Mouse (Mus musculus): ENCODE measurements at regions not wholly inside any gene's neighbourhood (a gene's known extent, or its start where the extent isn't known, plus 50 kb on each side); places are given as distances from the start of the nearest gene placed in this dataset.
"Not testable (repeated sequence)": the region's sequence is repeated elsewhere in the genome, so short reads cannot be mapped to it uniquely, and the experiment has no call there.

DNA sequence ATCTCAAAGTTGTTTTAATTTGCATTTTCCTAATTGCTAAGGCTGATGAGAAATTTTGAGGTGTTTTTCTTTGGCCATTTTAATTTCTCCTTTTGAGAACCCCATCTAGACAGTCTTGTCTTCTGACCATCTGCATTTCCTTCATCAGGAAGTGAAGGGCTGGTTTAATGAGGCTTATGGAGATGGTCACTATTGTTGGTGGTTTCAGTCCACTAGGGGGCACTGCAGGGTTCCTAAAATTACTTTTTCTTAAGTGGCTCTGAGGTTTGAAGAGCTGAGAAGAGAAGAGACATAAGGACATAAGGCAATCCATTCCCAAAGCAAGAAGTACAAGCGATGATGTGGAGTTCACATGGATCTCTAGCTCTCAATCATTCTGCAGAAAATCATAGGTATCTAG, 805.6 kb upstream of the Olfr1507 start:
- DNase-seq, result not testable (repeated sequence)

GRCm38 (mm10) chr14:53299735-53300134, 804.2 kb upstream of the Olfr1507 start:
- not testable (repeated sequence) for DNase-seq

DNA sequence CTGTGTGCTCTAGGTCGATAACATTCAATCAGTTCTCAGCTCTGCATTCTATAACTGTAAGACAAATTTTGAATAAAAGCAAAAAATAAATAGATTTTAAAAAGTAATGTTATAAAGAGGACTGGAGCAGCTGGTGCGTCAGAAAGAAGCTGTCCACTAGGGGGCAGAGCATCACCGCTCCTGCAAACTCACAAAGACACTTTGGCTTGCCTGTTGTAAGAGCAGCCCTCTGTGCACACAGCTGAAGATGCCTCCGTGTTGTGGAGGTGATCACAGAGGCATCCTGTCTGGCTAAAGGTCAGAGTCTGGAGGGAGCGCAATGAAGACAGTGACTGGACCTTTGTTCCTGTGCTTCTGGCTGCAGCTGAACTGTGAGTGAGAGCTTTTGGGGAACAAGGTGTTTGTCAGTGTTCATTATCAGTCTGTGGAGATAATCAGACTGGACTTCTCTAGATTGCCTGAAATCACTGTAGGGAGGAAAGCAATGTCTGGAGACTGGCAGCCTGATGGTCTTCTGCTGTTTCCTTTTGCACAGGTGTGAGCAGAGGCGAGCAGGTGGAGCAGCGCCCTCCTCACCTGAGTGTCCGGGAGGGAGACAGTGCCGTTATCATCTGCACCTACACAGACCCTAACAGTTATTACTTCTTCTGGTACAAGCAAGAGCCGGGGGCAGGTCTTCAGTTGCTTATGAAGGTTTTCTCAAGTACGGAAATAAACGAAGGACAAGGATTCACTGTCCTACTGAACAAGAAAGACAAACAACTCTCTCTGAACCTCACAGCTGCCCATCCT, 788.0 kb upstream of the Olfr1507 start:
- not testable (repeated sequence) for DNase-seq

DNA sequence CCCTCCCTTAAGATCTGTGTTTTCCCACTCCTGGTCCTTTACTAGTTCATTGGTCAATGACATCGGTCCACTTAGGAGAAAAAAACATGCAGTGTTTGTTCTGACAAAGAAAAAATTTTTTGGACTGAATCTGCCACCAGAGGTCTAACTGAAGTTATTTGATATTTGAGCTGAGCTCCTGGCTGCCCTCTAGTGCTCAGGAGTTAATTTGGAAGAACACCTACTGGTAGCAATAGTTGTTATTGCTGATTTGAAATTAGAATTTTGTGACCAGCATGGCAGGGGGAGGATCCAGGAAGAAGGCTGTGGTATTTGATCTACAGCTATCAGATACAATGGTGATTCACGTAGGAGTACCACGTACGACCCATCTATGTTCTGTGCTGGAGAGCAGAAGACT, 777.7 kb upstream of the Olfr1507 start:
- DNase-seq, result not testable (repeated sequence)

GRCm38 (mm10) chr14:53267693-53268092, 772.1 kb upstream of the Olfr1507 start:
- DNase-seq, result not testable (repeated sequence)

GRCm38 (mm10) chr14:53255962-53256361, 760.4 kb upstream of the Olfr1507 start:
- DNase-seq, result not testable (repeated sequence)

GRCm38 (mm10) chr14:53253470-53253869, 757.9 kb upstream of the Olfr1507 start:
- not testable (repeated sequence) for DNase-seq

DNA sequence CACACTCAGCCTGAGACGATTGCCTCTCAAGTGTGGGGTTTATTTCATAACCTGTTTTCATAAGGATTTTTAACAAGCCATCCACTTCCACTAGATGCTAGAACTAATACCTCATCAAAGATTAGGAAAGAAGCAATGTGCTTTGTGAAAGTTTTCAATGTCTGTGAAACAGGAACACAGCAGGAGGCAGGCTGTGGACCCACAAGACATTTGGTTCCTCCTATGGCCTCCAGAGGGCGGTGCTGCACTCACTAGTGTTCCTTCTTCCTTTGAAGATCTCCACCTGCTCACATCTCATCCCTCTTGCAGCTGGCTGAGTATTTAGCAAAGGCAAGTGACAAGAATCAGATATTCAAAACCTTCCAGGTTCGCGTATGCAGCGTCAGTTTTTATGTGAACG, 735.6 kb upstream of the Olfr1507 start:
- not testable (repeated sequence) for DNase-seq

DNA sequence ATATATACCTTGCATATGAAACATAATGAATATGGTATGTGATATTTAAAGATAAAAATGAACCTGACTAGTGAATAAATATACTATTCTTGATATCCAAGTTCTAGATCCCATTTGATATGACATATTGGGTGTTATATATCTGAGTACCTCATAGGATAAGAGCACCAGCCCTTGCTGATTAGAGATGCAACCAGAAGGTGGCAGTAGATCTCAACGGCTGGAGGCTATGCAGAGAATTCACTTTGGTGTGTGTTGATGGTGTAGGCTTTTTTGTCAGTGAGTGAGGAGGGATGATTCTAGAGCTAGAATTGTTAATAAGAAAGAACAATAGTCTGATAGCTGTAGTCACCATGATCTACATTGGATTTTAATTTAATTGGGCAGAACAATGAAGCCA, 729.2 kb upstream of the Olfr1507 start:
- not testable (repeated sequence) for DNase-seq

- DNase-seq, result not testable (repeated sequence)
Observed at GRCm38 (mm10) chr14:53210554-53210953, 715.0 kb upstream of the Olfr1507 start.

DNA sequence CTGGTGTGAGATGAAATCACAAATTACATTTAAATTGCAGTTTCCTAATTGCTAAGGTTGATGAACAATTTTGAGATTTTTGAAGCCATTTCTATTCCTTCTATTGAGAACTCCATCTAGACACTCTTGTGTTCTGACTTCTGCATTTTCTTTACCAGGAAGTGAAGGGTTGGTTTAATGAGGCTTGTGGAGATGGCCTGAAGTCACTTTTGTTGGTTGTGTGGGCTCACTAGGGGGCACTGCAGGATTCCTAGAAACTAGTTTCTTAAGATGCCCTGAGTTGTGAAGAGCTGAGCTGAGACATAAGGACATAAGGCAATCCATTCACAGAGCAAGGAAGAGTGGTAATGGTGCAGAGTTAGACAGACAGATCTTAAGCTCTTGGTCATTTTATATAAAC, 713.7 kb upstream of the Olfr1507 start:
- DNase-seq, result not testable (repeated sequence)

DNA sequence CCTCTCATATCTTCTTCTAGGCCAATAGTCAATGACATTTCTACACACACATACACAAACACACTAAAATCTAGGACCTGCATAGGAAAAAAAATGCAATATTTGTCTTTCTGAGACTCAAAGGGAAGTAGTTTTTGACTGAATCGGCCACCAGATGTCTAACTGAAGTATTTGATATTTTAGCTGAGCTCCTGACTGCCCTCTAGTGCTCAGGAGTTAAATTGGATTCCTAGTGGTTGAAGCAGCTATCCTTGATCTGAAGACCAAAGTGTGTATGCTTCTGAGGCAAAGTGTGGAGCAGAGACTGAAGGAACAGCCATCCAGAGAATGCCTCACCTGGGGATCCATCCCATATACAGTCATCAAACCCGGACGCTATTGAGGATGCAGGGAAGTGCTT, 695.4 kb upstream of the Olfr1507 start:
- DNase-seq, result not testable (repeated sequence)

GRCm38 (mm10) chr14:53174099-53174498, 678.5 kb upstream of the Olfr1507 start:
- not testable (repeated sequence) for DNase-seq

GRCm38 (mm10) chr14:53166327-53166726, 670.8 kb upstream of the Olfr1507 start:
- DNase-seq, result not testable (repeated sequence)

DNA sequence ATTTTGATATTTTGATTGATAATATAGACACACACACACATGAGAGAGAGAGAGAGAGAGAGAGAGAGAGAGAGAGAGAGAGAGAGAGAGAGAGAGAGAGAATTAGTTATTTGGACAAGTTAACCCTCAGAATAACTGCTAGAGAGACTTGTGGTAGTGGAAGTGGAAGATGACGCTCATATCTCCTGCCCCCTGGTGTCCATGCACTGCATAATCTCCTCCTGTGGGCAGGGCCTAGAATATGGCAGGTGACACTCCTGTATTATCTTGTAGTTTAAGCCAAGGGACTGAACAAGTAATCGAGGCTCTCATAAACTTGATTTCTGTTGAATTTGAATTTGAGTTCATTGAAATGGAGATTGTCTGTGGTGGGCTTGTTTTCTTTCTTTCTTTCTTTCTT, 663.5 kb upstream of the Olfr1507 start:
- not testable (repeated sequence) for DNase-seq

DNA sequence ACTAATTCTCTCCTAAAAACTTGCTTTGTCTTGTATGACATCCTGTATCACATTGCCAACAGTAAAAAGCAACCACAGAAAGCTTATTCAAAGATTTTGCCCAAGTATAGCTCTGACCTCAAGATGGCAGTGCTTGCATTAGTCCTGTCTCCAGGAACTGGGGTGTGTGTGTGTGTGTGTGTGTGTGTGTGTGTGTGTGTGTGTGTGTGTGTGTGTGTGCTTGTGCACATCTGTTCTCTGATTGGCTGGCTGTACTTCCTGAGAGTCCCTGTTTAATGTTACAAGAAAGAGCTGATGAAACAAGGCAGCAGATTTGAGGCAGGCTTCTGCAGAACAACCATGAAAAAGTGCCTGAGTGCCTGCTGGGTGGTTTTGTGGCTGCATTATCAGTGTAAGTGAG, 639.2 kb upstream of the Olfr1507 start:
- not testable (repeated sequence) for DNase-seq

DNA sequence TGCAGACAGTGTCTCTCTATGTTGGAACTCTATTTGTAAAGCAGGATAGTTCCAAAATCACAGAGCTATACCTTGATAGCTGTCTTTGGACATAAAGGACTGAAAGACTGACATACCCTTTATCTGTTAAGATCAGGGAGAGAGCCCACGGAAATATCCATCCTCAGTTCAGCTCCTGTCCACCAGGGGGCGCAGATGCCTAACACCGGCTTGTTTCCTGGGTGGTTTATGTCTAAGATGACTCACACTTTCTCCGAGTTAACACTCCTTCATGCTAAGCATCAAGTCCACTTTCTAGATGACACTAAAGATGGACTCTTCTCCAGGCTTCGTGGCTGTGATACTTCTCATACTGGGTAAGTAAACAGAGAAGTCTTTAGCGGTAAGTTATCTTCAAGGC, 636.8 kb upstream of the Olfr1507 start:
- DNase-seq, result peak; percentile 16

- peak; percentile 55 for DNase-seq
Observed at GRCm38 (mm10) chr14:53121704-53122103, 626.2 kb upstream of the Olfr1507 start.

DNA sequence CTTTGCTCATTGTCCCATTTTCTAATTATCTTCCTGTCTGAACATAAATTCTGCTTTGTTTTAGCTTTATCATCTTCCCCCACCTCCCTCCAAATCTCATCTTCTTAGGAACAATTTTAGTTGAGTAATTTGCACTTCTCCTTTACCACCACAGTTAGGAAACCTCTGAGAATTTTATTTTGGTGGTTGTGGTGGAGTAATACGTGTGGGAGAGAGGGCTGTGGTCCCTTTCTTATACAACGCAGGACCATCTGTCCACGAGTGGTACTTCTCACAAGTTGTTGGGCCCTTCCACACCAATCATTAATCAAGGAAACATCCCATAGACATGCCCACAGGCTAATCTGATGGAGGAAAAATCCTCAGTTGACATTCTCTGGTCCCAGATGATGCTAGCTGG, 614.2 kb upstream of the Olfr1507 start:
- not testable (repeated sequence) for DNase-seq

- DNase-seq, result not testable (repeated sequence)
Observed at GRCm38 (mm10) chr14:53101362-53101761, 605.8 kb upstream of the Olfr1507 start.

GRCm38 (mm10) chr14:53090921-53091320, 595.4 kb upstream of the Olfr1507 start:
- not testable (repeated sequence) for DNase-seq

GRCm38 (mm10) chr14:53081853-53082252, 586.3 kb upstream of the Olfr1507 start:
- DNase-seq, result not testable (repeated sequence)

- DNase-seq, result not testable (repeated sequence)
Observed at GRCm38 (mm10) chr14:53081024-53081711, 585.6 kb upstream of the Olfr1507 start.

DNA sequence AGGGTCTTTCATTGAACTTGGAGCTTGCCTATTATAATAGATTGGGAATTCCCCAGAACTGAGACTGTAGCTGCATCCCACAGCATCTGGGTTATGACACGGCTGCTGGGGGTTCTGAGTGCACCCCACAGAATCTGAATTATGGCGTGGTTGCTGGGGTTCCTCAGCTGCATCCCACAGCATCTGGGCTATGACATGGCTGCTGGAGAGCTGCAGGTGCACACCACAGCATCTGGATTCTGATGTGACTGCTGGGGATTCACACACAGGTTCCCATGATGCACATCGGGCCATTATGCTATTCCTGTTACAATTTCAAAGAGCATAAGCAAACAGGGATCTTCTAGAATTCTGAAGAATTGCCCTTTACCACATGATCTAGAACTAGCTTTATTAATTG, 585.0 kb upstream of the Olfr1507 start:
- not testable (repeated sequence) for DNase-seq

Data from right cerebral cortex, postnatal 14 days (tissue).